Mouse (Mus musculus) MEL (cell line): ENCODE results near the gene Cyp1a1. TPM values are rescaled to one million over a fixed set of nuclear protein-coding genes. Genes with fewer than 3 reads are reported as not detected.

Experiments used
- DNase-seq: peaks from one replicate; pipeline ENCODE4 v3.0.0; 2011; ENCODE audit warnings: low read depth, low spot score
- H3K27ac ChIP-seq: 2 replicates; pipeline ENCODE4 v1.5.1; 2012; ENCODE audit warnings: low read depth, mild to moderate bottlenecking, control low read depth, low read length, moderate library complexity; ENCODE audit not compliant: control insufficient read depth
- H3K27me3 ChIP-seq, 2 experiments: fragments of 150-350 bp in 1 of 2; sonication (generic) in 1 of 2; 2 replicates each; pipeline ENCODE4 v1.6.1; 2012; ENCODE audit warnings: low read length in 2 of 2, mild to moderate bottlenecking in 2 of 2, improper control_type of control experiment in 1 of 2, moderate library complexity in 1 of 2; ENCODE audit not compliant: insufficient read depth in 2 of 2, control insufficient read depth in 1 of 2
- H3K36me3 ChIP-seq, 2 experiments: 2 replicates each; pipeline ENCODE4 v1.6.1; 2012 to 2014; ENCODE audit warnings: low read length in 2 of 2, improper control_type of control experiment in 1 of 2, inconsistent platforms in 1 of 2, mild to moderate bottlenecking in 1 of 2; ENCODE audit not compliant: insufficient read depth in 2 of 2, control insufficient read depth in 1 of 2
- H3K4me1 ChIP-seq, 2 experiments: fragments of 150-350 bp in 1 of 2; sonication (generic) in 1 of 2; 2 replicates each; pipeline ENCODE4 v1.6.1; 2012; ENCODE audit warnings: low read length in 2 of 2, improper control_type of control experiment in 1 of 2, mild to moderate bottlenecking in 1 of 2; ENCODE audit not compliant: insufficient read depth in 2 of 2, control insufficient read depth in 1 of 2
- H3K4me3 ChIP-seq, 2 experiments: fragments of 150-350 bp in 1 of 2; sonication (generic) in 1 of 2; 2 replicates each; pipeline ENCODE4 v1.5.1; 2012; ENCODE audit warnings: low read depth in 2 of 2, low read length in 2 of 2, mild to moderate bottlenecking in 2 of 2, moderate library complexity in 2 of 2, control low read depth in 1 of 2, improper control_type of control experiment in 1 of 2; ENCODE audit not compliant: control insufficient read depth in 1 of 2, insufficient read depth in 1 of 2
- H3K79me2 ChIP-seq: 2 replicates; pipeline ENCODE4 v1.6.1; 2012; ENCODE audit warnings: mild to moderate bottlenecking, low read length, moderate library complexity; ENCODE audit not compliant: control insufficient read depth, poor library complexity, insufficient read depth
- H3K9ac ChIP-seq: 2 replicates; pipeline ENCODE4 v1.6.1; 2012; ENCODE audit warnings: low read depth, mild to moderate bottlenecking, control low read depth, low read length, moderate library complexity; ENCODE audit not compliant: control insufficient read depth, poor library complexity, severe bottlenecking
- H3K9me3 ChIP-seq: fragments of 150-350 bp; sonication (generic); replicated peaks from 2 replicates; pipeline ENCODE4 v1.6.1; 2012; ENCODE audit warnings: mild to moderate bottlenecking, low read length, improper control_type of control experiment, moderate library complexity; ENCODE audit not compliant: insufficient read depth
- BHLHE40 ChIP-seq: IDR thresholded peaks from 2 replicates; pipeline ENCODE4 v1.6.1; 2012; ENCODE audit warnings: low read depth, mild to moderate bottlenecking, inconsistent platforms, low read length, improper control_type of control experiment, borderline replicate concordance
- CHD1 ChIP-seq: IDR thresholded peaks from 2 replicates; pipeline ENCODE4 v1.6.1; 2012; ENCODE audit warnings: low read depth, mild to moderate bottlenecking, inconsistent platforms, low read length, improper control_type of control experiment
- CHD2 ChIP-seq: IDR thresholded peaks from 2 replicates; pipeline ENCODE4 v1.6.1; 2011; ENCODE audit warnings: low read length, improper control_type of control experiment
- CTCF ChIP-seq, 3 experiments: IDR thresholded peaks in 2 of 3; conservative IDR thresholded peaks in 1 of 3; 2 replicates each; pipeline ENCODE4 v1.5.1; 2011 to 2012; ENCODE audit warnings: low read length in 3 of 3, low read depth in 2 of 3, mild to moderate bottlenecking in 2 of 3, improper control_type of control experiment in 1 of 3, inconsistent platforms in 1 of 3, mixed read lengths in 1 of 3, moderate library complexity in 1 of 3; ENCODE audit not compliant: control insufficient read depth in 1 of 3, insufficient read depth in 1 of 3, poor library complexity in 1 of 3, severe bottlenecking in 1 of 3
- E2F4 ChIP-seq: IDR thresholded peaks from 2 replicates; pipeline ENCODE4 v1.6.1; 2011; ENCODE audit warnings: low read depth, low read length, improper control_type of control experiment, borderline replicate concordance
- ELF1 ChIP-seq: IDR thresholded peaks from 2 replicates; pipeline ENCODE4 v1.6.1; 2014; ENCODE audit warnings: low read depth, mild to moderate bottlenecking, inconsistent platforms, low read length, improper control_type of control experiment, moderate library complexity
- EP300 ChIP-seq, 2 experiments: IDR thresholded peaks; 2 replicates each; pipeline ENCODE4 v1.6.1; 2011; ENCODE audit warnings: improper control_type of control experiment in 2 of 2, low read length in 2 of 2, low read depth in 1 of 2, mild to moderate bottlenecking in 1 of 2
- ETS1 ChIP-seq: IDR thresholded peaks from 2 replicates; pipeline ENCODE4 v1.6.1; 2012; ENCODE audit warnings: low read depth, mild to moderate bottlenecking, inconsistent platforms, low read length, improper control_type of control experiment, moderate library complexity
- GABPA ChIP-seq: IDR thresholded peaks from 2 replicates; pipeline ENCODE4 v1.6.1; 2012; ENCODE audit warnings: low read depth, mild to moderate bottlenecking, inconsistent platforms, low read length, improper control_type of control experiment, moderate library complexity
- GATA1 ChIP-seq: IDR thresholded peaks from 2 replicates; pipeline ENCODE4 v1.6.1; 2011; ENCODE audit warnings: low read depth, low read length, improper control_type of control experiment
- HCFC1 ChIP-seq: IDR thresholded peaks from 2 replicates; pipeline ENCODE4 v1.6.1; 2012; ENCODE audit warnings: low read depth, mild to moderate bottlenecking, inconsistent platforms, low read length, improper control_type of control experiment, moderate library complexity
- JUND ChIP-seq: IDR thresholded peaks from 2 replicates; pipeline ENCODE4 v1.6.1; 2011; ENCODE audit warnings: low read depth, mild to moderate bottlenecking, improper control_type of control experiment, low read length
- KAT2A ChIP-seq: conservative IDR thresholded peaks from 2 replicates; pipeline ENCODE4 v1.6.1; 2012; ENCODE audit warnings: low read depth, low read length, improper control_type of control experiment, inconsistent platforms
- MAFK ChIP-seq: IDR thresholded peaks from 2 replicates; pipeline ENCODE4 v1.6.1; 2011; ENCODE audit warnings: low read depth, mild to moderate bottlenecking, low read length, improper control_type of control experiment, borderline replicate concordance
- MAX ChIP-seq: IDR thresholded peaks from 2 replicates; pipeline ENCODE4 v1.6.1; 2011; ENCODE audit warnings: low read length, improper control_type of control experiment
- MAZ ChIP-seq: IDR thresholded peaks from 2 replicates; pipeline ENCODE4 v1.6.1; 2012; ENCODE audit warnings: low read depth, mild to moderate bottlenecking, inconsistent platforms, low read length, improper control_type of control experiment
- MEF2A ChIP-seq: IDR thresholded peaks from 2 replicates; pipeline ENCODE4 v1.6.1; 2014; ENCODE audit warnings: low read depth, mild to moderate bottlenecking, inconsistent platforms, low read length, improper control_type of control experiment; ENCODE audit not compliant: poor library complexity, insufficient replicate concordance, severe bottlenecking; ENCODE audit errors: extremely low read depth
- MXI1 ChIP-seq: IDR thresholded peaks from 2 replicates; pipeline ENCODE4 v1.6.1; 2011; ENCODE audit warnings: mild to moderate bottlenecking, low read depth, low read length, improper control_type of control experiment
- MYB ChIP-seq: IDR thresholded peaks from 2 replicates; pipeline ENCODE4 v1.6.1; 2011; ENCODE audit warnings: mild to moderate bottlenecking, low read depth, low read length, improper control_type of control experiment
- MYC ChIP-seq: IDR thresholded peaks from 2 replicates; pipeline ENCODE4 v1.6.1; 2011; ENCODE audit warnings: low read depth, mild to moderate bottlenecking, low read length, improper control_type of control experiment, moderate library complexity
- NELFE ChIP-seq: IDR thresholded peaks from 2 replicates; pipeline ENCODE4 v1.6.1; 2011; ENCODE audit warnings: low read depth, low read length, improper control_type of control experiment
- NRF1 ChIP-seq: IDR thresholded peaks from 2 replicates; pipeline ENCODE4 v1.6.1; 2014; ENCODE audit warnings: low read depth, mild to moderate bottlenecking, inconsistent platforms, low read length, improper control_type of control experiment, moderate library complexity; ENCODE audit not compliant: poor library complexity, insufficient read depth, severe bottlenecking
- POLR2A ChIP-seq, 2 experiments: IDR thresholded peaks; 2 replicates each; pipeline ENCODE4 v1.6.1; 2011 to 2012; ENCODE audit warnings: low read length in 2 of 2, mild to moderate bottlenecking in 2 of 2, control low read depth in 1 of 2, improper control_type of control experiment in 1 of 2, low read depth in 1 of 2, moderate library complexity in 1 of 2; ENCODE audit not compliant: control insufficient read depth in 1 of 2, insufficient read depth in 1 of 2, poor library complexity in 1 of 2
- POLR2AphosphoS2 ChIP-seq: IDR thresholded peaks from 2 replicates; pipeline ENCODE4 v1.6.1; 2011; ENCODE audit warnings: low read length, improper control_type of control experiment
- RCOR1 ChIP-seq: IDR thresholded peaks from 2 replicates; pipeline ENCODE4 v1.6.1; 2012; ENCODE audit warnings: low read depth, mild to moderate bottlenecking, inconsistent platforms, low read length, improper control_type of control experiment
- SIN3A ChIP-seq: IDR thresholded peaks from 2 replicates; pipeline ENCODE4 v1.6.1; 2012; ENCODE audit warnings: low read length, improper control_type of control experiment, inconsistent platforms
- SMC3 ChIP-seq: IDR thresholded peaks from 2 replicates; pipeline ENCODE4 v1.6.1; 2011; ENCODE audit warnings: low read depth, low read length, improper control_type of control experiment
- TAL1 ChIP-seq: IDR thresholded peaks from 2 replicates; pipeline ENCODE4 v1.6.1; 2012; ENCODE audit warnings: mild to moderate bottlenecking, inconsistent platforms, low read length, moderate library complexity, mixed read lengths
- TBP ChIP-seq: IDR thresholded peaks from 2 replicates; pipeline ENCODE4 v1.8.0; 2011; ENCODE audit warnings: low read depth, low read length, improper control_type of control experiment
- TCF12 ChIP-seq: IDR thresholded peaks from 2 replicates; pipeline ENCODE4 v1.6.1; 2014; ENCODE audit warnings: low read depth, mild to moderate bottlenecking, inconsistent platforms, low read length, improper control_type of control experiment, moderate library complexity
- UBTF ChIP-seq: IDR thresholded peaks from 2 replicates; pipeline ENCODE4 v1.6.1; 2012; ENCODE audit warnings: low read depth, mild to moderate bottlenecking, inconsistent platforms, low read length, improper control_type of control experiment, moderate library complexity, borderline replicate concordance; ENCODE audit not compliant: insufficient read depth
- USF1 ChIP-seq: IDR thresholded peaks from 2 replicates; pipeline ENCODE4 v1.6.1; 2014; ENCODE audit warnings: low read depth, mild to moderate bottlenecking, inconsistent platforms, low read length, improper control_type of control experiment, moderate library complexity
- USF2 ChIP-seq, 2 experiments: IDR thresholded peaks; 2 replicates each; pipeline ENCODE4 v1.6.1; 2011 to 2012; ENCODE audit warnings: improper control_type of control experiment in 2 of 2, low read length in 2 of 2, borderline replicate concordance in 1 of 2, inconsistent platforms in 1 of 2, low read depth in 1 of 2, mild to moderate bottlenecking in 1 of 2; ENCODE audit not compliant: insufficient read depth in 1 of 2
- ZC3H11A ChIP-seq: IDR thresholded peaks from 2 replicates; pipeline ENCODE4 v1.6.1; 2012; ENCODE audit warnings: low read depth, mild to moderate bottlenecking, inconsistent platforms, low read length, improper control_type of control experiment
- ZKSCAN1 ChIP-seq: IDR thresholded peaks from 2 replicates; pipeline ENCODE4 v1.6.1; 2012; ENCODE audit warnings: low read depth, mild to moderate bottlenecking, inconsistent platforms, low read length, improper control_type of control experiment, moderate library complexity
- ZMIZ1 ChIP-seq: IDR thresholded peaks from 2 replicates; pipeline ENCODE4 v1.6.1; 2012; ENCODE audit warnings: low read depth, mild to moderate bottlenecking, inconsistent platforms, low read length, improper control_type of control experiment, moderate library complexity
- ZNF384 ChIP-seq: IDR thresholded peaks from 2 replicates; pipeline ENCODE4 v1.6.1; 2012; ENCODE audit warnings: low read depth, mild to moderate bottlenecking, inconsistent platforms, low read length, improper control_type of control experiment
- polyA plus RNA-seq, 2 experiments: library from polyadenylated mRNA; stranded (reverse) in 1 of 2; unstranded in 1 of 2; fragments of >175 nt in 1 of 2; fragments of >200 nt in 1 of 2; gene quantifications; 2 replicates each; pipeline versions ENCODE4 v1.2.1 to v1.2.4; 2012; ENCODE audit warnings: low replicate concordance in 2 of 2, low read depth in 1 of 2; ENCODE audit not compliant: insufficient read length in 2 of 2, insufficient read depth in 1 of 2, missing spikeins in 1 of 2
- total RNA-seq: library from RNA; depleted of rRNA; stranded (reverse); fragments of 300-350 nt; gene quantifications from 2 replicates; pipeline ENCODE4 v1.2.3, GENCODE M21; 2012

Gene Cyp1a1
- total and polyA plus RNA-seq, 3 experiments, result 0.04 to 0.26 TPM; not detected in 1

DNA sequence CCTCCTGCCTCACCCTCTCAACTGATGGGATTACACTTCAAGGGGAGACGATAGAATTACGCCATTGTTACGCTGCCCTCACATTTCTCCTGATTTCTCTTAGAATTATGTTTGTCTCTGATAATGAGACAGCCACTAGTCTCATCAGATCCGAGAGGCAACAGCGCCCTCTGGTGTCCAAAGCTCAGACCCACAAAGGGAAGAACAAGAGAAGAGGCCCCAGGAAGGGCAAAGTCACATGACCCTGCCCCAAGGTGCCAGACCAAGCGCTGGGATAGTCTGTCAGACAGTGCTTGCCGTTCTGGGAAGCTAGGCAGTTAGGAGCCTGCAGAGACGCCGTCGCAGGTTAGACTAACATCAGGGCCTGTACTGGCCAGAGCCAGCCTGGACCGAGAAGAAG lies 32.0 kb upstream of the Cyp1a1 start:
- H3K9ac ChIP-seq, result peak overlapping the region; percentile 57
- H3K4me1 ChIP-seq, result peaks cover 8 to 15% of the 10 kb centered on the region in 2 experiments; a peak in 3 of 4 replicates
- no peak overlapping the region for H3K27ac ChIP-seq
- no peaks in the 10 kb centered on the region for H3K27me3 ChIP-seq
- DNase-seq, result peak; percentile 93
- peak overlapping the region; percentile 41 to 45 for H3K4me3 ChIP-seq
- H3K36me3 ChIP-seq, result peaks cover 0 to 12% of the 10 kb centered on the region in 2 experiments; a peak in 2 of 4 replicates
- no peaks in the 10 kb centered on the region for H3K79me2 ChIP-seq
- H3K9me3 ChIP-seq, result no peaks in the 10 kb centered on the region
- TF ChIP-seq POLR2AphosphoS2 (no peak), SIN3A (peak; percentile 91), ZC3H11A (peak; percentile 99), NRF1 (no peak), E2F4 (0 out of 2 replicates have a peak, but pooled peaks have one; percentile 33), ELF1 (peak; percentile 55; the same call in 1 of the 2 replicates), CHD2 (no peak), GABPA (no peak), MEF2A (no peak), USF1 (peak; percentile 97), EP300 (IDR thresholded peaks at IDR 0.05; ENCODE audit: low read depth in 1 of 2, low read length in 2 of 2) (peak; percentile 25 to 38; a peak in 3 of 4 replicates), TCF12 (peak; percentile 16; the same call in 1 of the 2 replicates), BHLHE40 (peak; percentile 74), ZMIZ1 (no peak), CTCF (IDR thresholded peaks at IDR 0.05 in 2 of 3, conservative IDR thresholded peaks at IDR 0.05 in 1 of 3; ENCODE audit: control insufficient read depth in 1 of 3, insufficient read depth in 1 of 3, low read depth in 2 of 3, low read length in 3 of 3, poor library complexity in 1 of 3, severe bottlenecking in 1 of 3) (peak; percentile 76 to 100 (median 93)), MXI1 (peak; percentile 63; the same call in 1 of the 2 replicates), UBTF (no peak), HCFC1 (peak; percentile 66), MAX (peak; percentile 80), MAZ (peak; percentile 57; the same call in 1 of the 2 replicates), ZKSCAN1 (no peak), RCOR1 (peak; percentile 60; the same call in 1 of the 2 replicates), MYB (peak; percentile 40; the same call in 1 of the 2 replicates), GATA1 (no peak), TBP (no peak), POLR2A (IDR thresholded peaks at IDR 0.05; ENCODE audit: control insufficient read depth in 1 of 2, insufficient read depth in 1 of 2, low read depth in 1 of 2, low read length in 2 of 2, poor library complexity in 1 of 2) (peak; percentile 40 to 44; a peak in 1 of 4 replicates), MAFK (no peak), SMC3 (peak; percentile 99), NELFE (0 out of 2 replicates have a peak, but pooled peaks have one; percentile 20), JUND (peak; percentile 71; the same call in 1 of the 2 replicates), MYC (peak; percentile 65), KAT2A (no peak), CHD1 (no peak), ZNF384 (peak; percentile 80), TAL1 (no peak), USF2 (IDR thresholded peaks at IDR 0.05; ENCODE audit: borderline replicate concordance in 1 of 2, insufficient read depth in 1 of 2, low read depth in 1 of 2, low read length in 2 of 2) (peak; percentile 48 to 78; a peak in 2 of 4 replicates), ETS1 (peak; percentile 49; the same call in 1 of the 2 replicates)
